Mouse (Mus musculus): ENCODE measurements at regions not wholly inside any gene's neighbourhood (a gene's known extent, or its start where the extent isn't known, plus 50 kb on each side); places are given as distances from the start of the nearest gene placed in this dataset.

DNA sequence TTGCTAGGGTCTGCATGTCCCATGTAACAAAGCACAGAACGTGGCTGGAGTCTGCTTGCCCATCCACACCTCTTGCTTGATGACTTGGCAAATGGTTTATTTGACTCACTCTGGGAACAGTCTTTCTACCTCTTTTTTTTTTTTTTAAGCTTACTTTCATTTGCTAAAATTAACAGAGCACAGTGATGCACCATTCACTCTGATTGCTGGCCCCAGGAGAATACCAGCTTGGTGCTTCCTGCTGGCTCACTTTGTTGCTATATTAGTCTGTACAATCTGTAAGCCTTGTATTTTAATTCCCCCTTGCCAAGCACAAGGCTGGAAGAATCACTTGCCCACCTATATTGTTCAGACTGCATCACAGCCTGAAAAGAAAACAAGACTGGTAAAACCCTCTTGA, 521.4 kb upstream of the Atp11b start:
- DNase-seq (ENCODE audit: low spot score in 2 of 2) = no peak

DNA sequence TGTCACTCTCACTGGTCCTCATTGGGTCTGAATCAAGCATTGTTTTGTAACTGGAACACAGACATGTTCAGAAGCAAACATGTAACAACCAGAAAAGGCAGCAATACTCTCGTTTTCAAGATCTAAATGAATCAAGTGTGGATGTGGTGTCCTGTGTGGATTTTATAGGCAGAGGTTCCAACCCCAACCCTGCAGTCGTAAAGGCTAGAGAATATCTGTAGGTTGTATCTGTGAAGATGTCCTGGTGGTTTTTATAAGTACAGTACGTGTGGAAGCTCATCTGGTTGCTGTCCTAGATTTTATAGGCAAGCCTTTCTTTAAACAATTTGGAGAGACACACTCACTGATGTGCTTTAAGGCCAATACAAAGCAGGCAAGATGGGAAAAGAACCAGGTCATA, 518.8 kb upstream of the Atp11b start:
- DNase-seq (ENCODE audit: low spot score in 2 of 2) = no peak

DNA sequence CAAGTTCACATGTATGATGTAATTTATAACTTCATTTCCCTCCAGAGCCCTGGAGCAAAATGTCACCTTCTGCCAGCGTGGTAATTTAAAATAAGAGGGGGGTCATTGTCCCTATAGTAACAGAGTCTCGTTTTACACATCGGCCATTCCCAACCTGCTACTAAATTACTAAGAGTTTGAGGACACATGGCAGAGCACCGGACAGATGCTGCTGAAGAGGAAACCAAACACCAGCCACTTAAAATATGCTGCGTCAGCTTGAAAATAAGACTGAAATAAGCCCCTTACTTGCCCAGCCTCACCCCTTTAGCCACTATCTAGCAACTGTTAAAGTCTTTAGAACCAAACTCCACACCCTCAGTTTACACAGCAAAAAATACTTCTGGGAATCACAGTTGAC, 518.1 kb upstream of the Atp11b start:
- no peak for DNase-seq (ENCODE audit: low spot score in 2 of 2)

DNA sequence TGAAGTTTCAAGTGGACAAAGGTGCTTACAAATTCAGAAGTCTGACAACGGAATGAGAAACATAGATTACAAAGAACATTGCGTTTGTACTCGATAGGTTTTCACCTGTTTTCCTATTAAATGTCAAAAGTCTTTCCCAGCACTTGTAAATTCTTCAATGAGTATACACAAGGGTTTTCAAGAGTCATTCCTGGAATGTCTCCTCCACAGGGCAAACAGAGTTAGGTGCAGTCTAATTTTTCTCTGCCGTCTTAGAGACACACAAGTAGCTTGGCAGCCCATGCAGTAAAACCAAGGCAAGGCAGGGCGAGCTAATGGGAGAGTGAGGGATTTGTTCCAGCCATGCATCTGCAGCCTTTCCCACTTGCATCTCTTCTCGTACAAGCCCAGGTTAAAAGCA, 516.6 kb upstream of the Atp11b start:
- DNase-seq (ENCODE audit: low spot score in 2 of 2) = no peak

DNA sequence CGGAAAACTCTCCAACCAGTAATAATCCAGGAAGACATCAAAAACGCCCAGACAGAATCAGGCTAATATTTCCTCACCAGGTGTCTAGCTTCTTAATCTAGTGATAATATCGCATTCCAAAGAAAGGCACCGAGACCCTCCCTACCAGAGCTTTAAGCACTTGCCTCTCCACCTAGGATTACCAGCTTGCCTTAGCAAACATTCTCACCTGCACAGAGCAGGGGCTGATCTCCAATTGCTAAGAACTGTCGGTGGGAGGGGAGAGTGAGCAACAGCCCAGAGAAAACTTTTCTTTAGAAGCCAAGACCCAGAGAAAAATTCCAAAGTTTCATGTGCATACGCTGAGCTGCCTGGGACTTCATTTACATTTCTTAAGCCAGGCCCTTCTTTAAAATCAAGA, 511.6 kb upstream of the Atp11b start:
- no peak for DNase-seq (ENCODE audit: low spot score in 2 of 2)

DNA sequence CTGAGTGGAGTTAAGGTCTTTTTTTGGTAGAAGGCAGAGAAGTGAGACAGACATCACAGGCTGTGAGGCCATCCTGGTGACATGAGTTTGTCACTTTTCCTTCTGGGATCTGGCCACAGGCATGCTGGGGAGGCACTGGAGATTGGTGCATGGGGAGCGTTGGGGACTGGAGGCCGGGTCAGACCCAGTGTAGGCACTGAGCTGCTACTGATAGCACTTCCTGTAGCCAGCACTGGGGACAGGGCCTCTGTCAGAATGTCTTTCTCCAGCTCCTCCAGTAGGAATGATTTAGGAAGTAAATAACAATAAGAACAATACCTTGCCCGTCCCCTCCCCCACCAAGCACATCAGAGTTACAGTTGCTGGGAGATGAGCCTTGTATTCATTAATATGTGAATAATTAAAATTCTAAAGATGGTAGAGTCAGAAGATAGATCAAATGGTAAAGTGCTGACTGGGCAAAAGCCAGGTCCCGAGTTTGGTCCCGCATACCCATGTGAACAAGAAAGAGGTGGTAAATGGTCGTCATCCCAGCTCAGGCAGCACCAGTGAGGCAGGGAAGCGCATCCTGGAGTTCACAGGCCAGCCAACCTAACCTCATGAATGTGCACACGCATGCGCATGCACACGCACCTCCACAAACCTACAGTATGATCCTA, 510.9 kb upstream of the Atp11b start:
- no peak for DNase-seq (ENCODE audit: low spot score in 2 of 2)

DNA sequence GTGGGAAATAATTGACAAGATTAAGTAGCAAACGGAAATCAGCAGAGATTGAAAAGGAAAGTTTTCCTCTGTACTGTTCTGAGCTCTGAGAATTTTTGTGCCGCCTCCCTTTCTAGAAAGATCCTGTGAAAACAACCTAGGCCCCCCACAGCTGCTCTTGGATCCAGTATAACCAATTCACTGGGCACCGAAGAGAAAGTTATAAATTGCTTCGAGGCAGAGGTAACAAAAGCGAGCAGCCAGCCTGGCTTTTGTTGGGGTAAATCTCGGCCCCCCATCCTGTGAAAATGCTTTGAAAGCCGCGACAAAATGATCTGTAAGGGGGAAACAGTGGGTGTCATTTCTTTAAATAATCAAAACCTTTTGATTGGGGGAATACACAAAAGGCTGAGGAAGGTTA, 508.9 kb upstream of the Atp11b start:
- DNase-seq (ENCODE audit: low spot score in 2 of 2) = no peak

DNA sequence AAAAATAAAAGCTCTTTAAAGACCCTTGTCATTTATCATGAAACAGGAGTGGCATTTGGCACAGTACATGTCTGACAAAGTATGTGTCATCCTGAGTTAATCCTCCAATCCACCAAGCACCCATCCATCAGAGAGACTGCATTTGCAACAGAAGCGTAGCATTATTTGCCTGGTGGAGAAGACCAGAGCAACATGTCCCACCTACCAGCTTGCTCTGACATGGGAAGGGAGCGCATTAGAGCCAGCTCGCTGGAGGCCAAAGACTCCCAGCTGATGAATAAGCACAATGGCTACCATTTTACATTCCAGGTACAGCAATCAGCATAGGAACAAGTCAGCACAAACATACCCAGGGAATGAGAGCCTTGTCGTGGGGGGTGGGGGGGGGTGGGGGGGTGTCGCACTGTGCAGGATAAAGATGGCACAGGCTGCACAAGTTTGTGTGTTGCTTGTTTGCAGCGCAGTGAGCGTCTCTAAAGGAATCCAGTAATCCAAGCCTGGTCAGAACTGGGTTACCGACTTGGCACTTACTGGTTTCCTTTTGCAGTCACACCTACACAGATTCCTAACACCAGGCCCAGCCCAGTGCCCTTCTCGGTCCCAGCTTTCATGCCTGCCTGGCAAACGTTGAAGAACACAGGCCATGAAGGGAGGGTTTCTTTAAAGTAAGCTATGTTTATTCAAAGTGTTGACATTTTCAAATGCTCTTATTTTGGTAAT, 507.8 kb upstream of the Atp11b start:
- DNase-seq (ENCODE audit: low spot score in 2 of 2) = no peak

DNA sequence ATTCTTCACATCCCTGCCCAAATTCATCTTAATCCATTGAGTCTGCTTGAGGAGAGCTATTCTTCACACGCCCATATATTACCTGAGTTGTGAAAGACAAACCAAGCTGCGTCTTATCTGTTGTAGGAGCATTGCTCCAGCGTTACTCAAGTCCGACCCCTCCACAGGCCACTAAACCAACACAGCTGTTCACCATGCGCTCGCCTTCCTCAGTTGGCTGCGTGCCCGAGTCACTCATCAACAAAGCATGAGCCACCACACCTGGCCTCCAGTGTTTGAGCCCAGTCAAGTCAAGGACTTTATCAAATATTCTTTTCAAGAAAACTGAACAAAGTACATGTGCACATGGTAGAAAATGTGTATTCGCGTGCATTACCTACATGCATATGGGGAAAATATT, 504.7 kb upstream of the Atp11b start:
- DNase-seq (ENCODE audit: low spot score in 2 of 2) = no peak

DNA sequence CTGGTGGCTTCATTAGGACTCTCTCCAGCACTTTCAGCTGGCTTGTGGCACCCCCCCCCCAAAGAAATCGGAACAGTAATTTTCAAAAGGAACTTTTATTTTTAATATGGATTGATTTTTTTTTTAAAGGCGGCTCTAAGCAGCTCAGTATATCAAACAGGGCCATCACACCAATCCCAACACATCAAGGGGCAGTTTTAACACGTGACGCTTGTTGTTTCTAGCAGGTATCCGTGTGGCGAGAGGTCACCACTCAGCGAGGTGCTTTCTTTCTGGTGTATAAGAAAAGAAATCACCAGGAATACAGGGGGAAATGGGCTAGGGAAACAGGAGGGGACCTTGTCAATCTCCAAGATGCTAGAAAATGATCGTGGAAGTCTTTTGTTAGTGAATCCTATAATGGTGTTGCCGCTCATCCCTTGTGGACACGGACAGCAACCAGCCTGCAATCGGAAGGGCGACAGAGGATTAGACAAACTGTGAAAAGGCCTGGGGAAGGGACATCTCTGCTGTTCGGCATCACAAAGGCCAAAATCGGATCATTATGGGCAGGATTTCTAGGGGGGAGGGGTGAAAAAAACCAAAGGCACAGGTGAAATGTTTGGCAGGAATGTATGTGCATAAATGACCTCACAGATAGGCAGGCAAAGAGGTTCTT, 503.7 kb upstream of the Atp11b start:
- no peak for DNase-seq (ENCODE audit: low spot score in 2 of 2)

DNA sequence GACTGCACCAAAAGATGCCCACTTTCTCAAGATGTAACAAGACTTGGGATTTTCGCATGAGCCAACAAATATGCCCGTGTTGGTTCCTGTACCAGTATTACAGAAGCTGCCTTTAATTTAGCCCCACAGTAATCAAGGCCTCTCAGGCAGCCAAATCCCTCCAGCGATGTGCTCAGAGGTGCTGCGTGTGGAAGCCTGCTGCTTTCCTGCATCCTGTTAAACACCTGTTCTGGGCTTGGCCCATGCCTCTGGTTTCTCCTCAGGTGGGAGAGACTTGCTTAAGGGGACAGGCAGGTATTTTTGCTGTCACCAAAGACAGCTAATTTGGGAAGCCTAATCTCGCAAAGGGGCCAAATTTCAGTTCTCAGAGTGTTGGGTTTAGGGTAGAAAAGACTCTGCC, 500.0 kb upstream of the Atp11b start:
- no peak for DNase-seq (ENCODE audit: low spot score in 2 of 2)

DNA sequence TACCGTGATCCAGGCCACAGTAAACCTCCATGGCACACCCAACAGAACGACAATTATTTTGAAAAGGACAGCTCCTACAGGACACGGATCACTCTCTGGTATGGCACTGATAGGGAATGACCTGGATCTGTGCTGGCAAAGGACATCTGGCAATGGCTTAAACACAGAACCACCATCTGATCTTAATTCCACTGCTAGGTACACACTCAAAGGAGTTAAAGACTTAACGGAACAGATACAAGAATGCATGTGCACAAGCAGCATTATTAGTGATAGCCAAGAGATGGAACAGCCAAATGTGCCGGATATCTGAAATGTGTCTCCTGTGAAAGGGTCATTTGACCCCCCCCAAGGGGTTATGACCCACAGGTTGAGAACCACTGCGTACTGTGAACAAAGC, 493.0 kb upstream of the Atp11b start:
- DNase-seq (ENCODE audit: low spot score in 2 of 2) = no peak

DNA sequence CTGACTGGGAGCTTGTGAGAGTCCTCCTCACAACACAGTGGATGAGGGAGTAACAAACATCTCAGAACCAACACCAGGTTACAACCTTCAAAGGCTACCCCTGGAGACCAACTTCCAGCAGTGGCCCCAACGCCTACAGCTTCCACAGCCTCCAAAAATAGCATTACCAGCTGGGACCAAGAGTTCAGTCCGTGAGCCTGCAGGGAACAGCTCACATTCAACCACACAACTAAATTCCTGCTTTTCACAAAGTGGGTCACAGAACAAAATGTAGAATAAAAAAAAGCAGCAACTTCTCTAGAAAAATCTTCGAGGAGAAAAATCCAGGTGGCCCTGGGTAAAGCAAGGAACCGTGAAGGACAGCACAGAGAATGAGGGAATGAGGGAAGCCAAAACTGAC, 485.0 kb upstream of the Atp11b start:
- no peak for DNase-seq (ENCODE audit: low spot score in 2 of 2)

DNA sequence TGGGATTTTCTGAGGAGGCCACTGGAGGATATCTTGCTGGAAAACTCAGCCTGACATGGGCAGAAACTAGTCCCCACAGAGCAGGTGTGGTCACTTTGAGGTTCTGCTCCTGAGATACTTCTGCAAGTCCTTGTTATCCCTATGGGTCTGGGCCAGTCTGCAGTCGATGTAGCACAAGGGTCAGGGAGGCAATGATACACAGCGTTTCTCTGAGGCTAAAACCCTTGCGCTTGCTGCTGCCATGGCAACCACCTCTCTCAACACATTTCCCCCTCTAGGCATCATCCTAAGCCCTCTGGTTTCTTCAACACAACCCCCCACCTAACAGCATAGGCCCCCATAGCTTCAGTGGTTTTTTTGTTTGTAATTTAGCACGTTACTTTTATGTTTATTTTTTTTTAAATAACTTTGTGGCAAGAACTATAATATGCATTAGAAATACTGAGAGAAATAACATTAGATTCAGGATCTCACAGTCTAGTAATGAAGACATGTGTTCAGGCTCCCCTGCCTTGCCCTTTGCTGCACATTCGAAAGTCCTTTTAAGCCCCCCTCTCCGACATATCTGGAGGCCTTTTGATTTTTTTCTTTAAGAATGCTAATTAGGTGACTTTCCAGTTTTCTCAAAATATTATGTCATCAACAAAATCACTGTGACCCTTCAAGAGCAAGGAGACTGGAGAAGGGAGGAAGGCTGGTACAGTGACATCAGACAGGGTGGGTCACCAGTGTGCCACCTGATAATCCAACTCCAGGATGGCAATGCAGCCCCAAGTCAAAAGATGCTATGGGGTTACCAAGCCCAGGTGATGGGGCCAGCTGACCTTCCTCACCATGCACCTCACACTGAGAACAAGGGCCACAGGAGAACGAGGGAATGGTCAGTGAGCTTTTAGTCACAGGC, 483.7 kb upstream of the Atp11b start:
- no peak for DNase-seq (ENCODE audit: low spot score in 2 of 2)

DNA sequence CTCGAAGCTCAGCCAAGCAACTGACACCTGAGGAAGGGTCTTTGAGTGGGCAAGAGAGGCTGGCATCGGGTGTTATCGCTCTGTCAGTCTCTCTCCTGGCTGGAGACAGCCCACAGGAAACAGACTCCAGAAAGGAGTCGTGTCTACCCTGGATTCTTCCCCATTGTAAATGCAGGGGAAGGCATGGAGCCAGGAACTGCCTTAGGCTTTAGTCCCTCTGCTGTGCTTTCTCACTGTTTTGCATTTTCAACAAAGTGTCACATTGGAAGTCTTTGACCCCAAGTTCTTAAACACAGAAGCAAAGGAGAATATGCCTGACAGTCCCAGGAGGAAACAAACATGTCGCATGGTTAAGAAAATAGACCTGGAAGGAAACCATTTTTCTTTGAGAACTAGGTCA, 480.4 kb upstream of the Atp11b start:
- no peak for DNase-seq (ENCODE audit: low spot score in 2 of 2)

DNA sequence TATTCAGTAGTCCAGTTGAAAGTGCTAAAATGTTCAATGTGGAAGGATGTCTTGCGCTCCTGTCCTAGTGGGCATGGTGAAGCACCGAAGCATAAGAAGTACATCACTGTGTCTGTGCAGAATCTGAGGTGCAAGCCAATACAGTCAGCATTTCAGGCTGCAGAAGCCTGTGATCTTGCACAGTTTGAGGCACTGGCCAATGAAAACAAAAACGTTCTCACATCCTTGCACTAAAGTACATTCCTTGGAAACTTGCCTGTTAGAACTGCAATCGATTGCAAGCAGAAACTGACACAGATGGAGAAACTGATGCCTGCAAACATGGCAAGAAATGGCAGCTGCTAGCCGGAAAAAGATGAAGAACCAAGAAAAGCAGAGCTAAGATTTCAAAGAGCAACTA, 472.9 kb upstream of the Atp11b start:
- no peak for DNase-seq (ENCODE audit: low spot score in 2 of 2)

DNA sequence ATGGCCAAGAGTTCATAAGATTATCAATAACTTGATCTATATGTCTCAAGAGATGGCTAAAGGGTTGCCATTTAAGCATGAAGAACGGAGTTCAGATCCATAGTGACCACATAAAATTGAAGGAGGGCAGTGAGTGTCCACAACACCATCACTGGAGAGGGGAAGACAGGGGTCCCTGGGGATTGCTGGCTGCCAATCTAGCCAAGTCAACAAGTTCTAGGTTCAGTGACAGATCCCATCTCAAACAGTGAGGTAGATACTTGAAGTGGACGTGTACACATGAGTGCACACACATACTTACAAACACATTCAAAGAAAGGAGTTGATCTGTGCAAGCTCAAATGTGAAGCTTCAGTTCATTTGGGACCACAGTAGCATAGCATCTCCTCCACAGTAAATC, 471.8 kb upstream of the Atp11b start:
- DNase-seq (ENCODE audit: low spot score in 2 of 2) = no peak

DNA sequence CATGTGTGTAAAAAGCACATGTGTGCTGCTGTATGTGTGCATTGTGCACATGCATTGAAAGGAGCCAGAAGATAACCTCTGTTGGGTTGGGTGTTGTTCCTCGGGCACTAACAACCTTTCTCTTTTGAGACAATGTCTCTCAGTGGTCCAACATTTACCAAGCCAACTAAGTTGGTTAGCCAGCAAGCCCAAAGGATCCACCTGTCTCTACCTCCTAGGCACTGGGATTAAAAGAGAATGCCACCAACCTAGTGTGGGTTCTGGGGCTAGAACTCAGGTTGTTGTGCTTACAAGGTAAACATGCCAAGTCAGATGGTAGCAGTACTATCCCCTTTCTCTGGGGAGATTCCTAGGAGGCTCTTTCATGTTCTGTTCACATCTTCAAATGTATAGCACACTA, 459.1 kb upstream of the Atp11b start:
- no peak for DNase-seq (ENCODE audit: low spot score in 2 of 2)

DNA sequence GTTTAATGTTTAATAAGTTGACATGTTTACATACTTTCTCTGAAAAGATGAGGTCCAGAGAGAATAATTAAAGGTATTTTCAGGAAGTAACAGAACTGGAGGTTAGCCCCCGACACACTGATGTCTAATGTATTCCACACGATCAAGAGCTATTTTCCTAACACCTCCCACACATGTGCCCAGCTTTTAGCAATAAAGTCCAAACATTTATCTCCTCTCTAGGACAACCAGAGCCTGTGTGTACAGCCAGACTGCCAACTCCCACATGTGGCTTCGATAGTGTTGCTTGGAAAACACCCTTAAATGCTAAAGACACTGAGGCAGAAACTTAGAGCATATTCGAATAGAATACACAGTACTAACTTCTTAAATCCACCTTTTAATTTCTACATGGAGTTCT, 458.2 kb upstream of the Atp11b start:
- DNase-seq (ENCODE audit: low spot score in 2 of 2) = no peak

DNA sequence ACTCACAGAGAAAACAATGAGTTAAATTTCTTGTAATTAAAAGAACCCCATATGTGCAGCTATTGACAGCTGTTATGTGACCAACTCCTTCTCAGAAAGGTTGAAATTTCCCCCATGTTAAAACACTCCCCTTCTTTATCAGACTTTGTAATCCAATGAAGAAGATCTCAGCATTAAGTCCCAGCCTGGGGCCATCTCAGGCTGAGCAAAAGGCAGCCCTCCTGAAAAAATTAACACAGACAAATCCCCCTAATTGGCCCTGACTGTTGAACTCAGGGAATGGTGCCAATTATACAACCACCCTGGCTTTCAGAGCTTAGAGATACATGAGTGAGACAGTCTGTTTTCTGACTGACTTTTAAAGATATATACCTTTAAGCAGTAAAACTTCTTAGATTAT, 454.9 kb upstream of the Atp11b start:
- DNase-seq (ENCODE audit: low spot score in 2 of 2) = no peak

DNA sequence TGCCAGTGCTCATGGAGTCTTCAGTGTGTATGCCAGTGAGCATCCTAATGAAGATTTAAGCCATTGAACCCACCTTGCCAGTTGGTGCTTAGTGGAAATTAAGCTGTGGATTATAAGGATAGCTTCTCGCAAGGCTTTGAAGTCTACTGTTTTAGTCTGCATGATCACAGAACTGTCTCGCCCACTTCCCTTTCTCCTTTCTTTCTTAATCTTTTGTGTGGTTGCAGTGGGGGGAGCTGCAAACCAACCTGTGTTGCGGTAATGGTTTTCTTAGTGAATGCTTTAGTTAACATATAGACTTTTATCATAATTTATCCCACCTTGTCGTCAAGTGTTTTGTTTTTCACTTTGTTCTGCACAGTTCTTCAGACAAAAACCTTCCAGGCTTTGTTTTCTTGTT, 447.9 kb upstream of the Atp11b start:
- DNase-seq (ENCODE audit: low spot score in 2 of 2) = no peak

DNA sequence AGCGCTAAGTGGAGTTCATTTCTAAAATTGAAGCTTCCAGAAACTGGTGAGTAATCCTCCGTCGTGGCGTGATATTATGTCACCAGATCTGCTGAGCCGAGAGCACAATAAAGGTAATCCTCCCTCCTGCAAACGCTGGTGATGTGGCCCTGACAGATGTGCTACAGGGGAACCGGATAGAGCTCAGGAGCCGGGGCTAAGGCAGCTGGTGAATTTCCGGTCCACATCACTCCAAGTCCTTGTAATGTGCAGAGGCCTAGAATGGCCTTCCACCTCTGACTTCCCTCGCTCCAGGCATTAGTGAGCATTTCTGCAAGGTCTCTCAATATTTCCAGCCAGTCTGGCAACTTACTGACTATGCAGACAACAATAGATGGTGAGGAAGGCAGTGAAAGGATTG, 439.7 kb upstream of the Atp11b start:
- no peak for DNase-seq (ENCODE audit: low spot score in 2 of 2)
